Mouse (Mus musculus) heart, postnatal 0 days (tissue): ENCODE data around the gene Srsf10. TPM values are rescaled to one million over a fixed set of nuclear protein-coding genes. Genes with fewer than 3 reads are reported as not detected.
A peak's percentile ranks its signal among the peaks of the same experiment; 100 is the strongest.

Experiments
- ATAC-seq: fragments of 200-750 bp; cut with Nextera tagmentation; 2 replicates; pipeline ENCODE4 v1.8.0; 2017; ENCODE audit warnings: low read depth, moderate number of reproducible peaks, moderate library complexity; ENCODE audit not compliant: insufficient read depth
- DNase-seq: peaks from one replicate; pipeline ENCODE4 v3.0.0-alpha.2; 2016; ENCODE audit warnings: low spot score
- H3K27ac ChIP-seq: fragments of 300-500 bp; sonication (generic); 2 replicates; pipeline ENCODE4 v1.5.1; 2014; ENCODE audit warnings: low read depth, mild to moderate bottlenecking
- H3K27me3 ChIP-seq: fragments of 300-500 bp; sonication (generic); 2 replicates; pipeline ENCODE4 v1.6.1; 2014; ENCODE audit warnings: low read length, mixed read lengths; ENCODE audit not compliant: control insufficient read depth, insufficient read depth
- H3K36me3 ChIP-seq: fragments of 300-500 bp; sonication (generic); replicated peaks from 2 replicates; pipeline ENCODE4 v1.6.1; 2014; ENCODE audit warnings: low read length, mixed read lengths; ENCODE audit not compliant: control insufficient read depth, insufficient read depth
- H3K4me1 ChIP-seq: fragments of 300-500 bp; sonication (generic); 2 replicates; pipeline ENCODE4 v1.6.1; 2014; ENCODE audit warnings: antibody characterized with exemption; ENCODE audit not compliant: control insufficient read depth, insufficient read depth
- H3K4me2 ChIP-seq: fragments of 300-500 bp; sonication (generic); 2 replicates; pipeline ENCODE4 v1.6.1; 2014; ENCODE audit warnings: low read depth, mild to moderate bottlenecking, low read length, moderate library complexity
- H3K4me3 ChIP-seq: fragments of 300-500 bp; sonication (generic); 2 replicates; pipeline ENCODE4 v1.5.1; 2014; ENCODE audit warnings: low read depth, low read length
- H3K9ac ChIP-seq: fragments of 300-500 bp; sonication (generic); replicated peaks from 2 replicates; pipeline ENCODE4 v1.6.1; 2014; ENCODE audit warnings: low read depth, low read length, mixed read lengths
- H3K9me3 ChIP-seq: fragments of 300-500 bp; sonication (generic); replicated peaks from 2 replicates; pipeline ENCODE4 v1.6.1; 2016; ENCODE audit warnings: low read length; ENCODE audit not compliant: control insufficient read depth
- CTCF ChIP-seq: IDR thresholded peaks from 2 replicates; pipeline ENCODE4 v1.5.1; 2016; ENCODE audit warnings: antibody characterized with exemption, control low read depth, low read depth
- EP300 ChIP-seq: IDR thresholded peaks from 2 replicates; pipeline ENCODE4 v1.6.1; 2016; ENCODE audit warnings: antibody characterized with exemption, low read depth
- WGBS: fragments of 180-500 bp; shearing (Covaris S2); extraction: QIAGEN DNeasy Blood & Tissue Kit; methylation state at CpG from one replicate; pipeline ENCODE4 v1.1.7; 2014; 5-methylcytosine and 5-hydroxymethylcytosine counted together
- polyA plus RNA-seq: library from polyadenylated mRNA; unstranded; fragments of >200 nt; fragmentation: Nextera tagmentation; extraction: Ambion mirVana; gene quantifications from 2 replicates; pipeline ENCODE4 v1.2.1, GENCODE M21; 2015
- total RNA-seq: library from RNA; depleted of rRNA; stranded (reverse); fragments of >200 nt; gene quantifications from 2 replicates; pipeline ENCODE4 v1.2.3, GENCODE M21; 2014; ENCODE audit warnings: low replicate concordance

The Srsf10 gene
- total and polyA plus RNA-seq, 2 experiments from 2014 or later: 63.6 to 97.0 TPM

GRCm38 (mm10) chr4:135888448-135889057, 33.0 kb downstream of the Srsf10 start:
- no peak for ATAC-seq
- no peak overlapping the region for H3K9ac ChIP-seq
- H3K27ac ChIP-seq: no peak overlapping the region
- no peaks in the 10 kb centered on the region for H3K9me3 ChIP-seq
- DNase-seq: no peak
- TF ChIP-seq CTCF: no peak
- no peak for TF ChIP-seq EP300
- H3K4me1 ChIP-seq: peaks cover 1% of the 10 kb centered on the region; the same call in 1 of the 2 replicates
- H3K27me3 ChIP-seq: no peaks in the 10 kb centered on the region
- WGBS: 79% methylated on average over 24 of the region's 24 CpGs
- H3K4me3 ChIP-seq: no peak overlapping the region
- no peaks in the 10 kb centered on the region for H3K36me3 ChIP-seq
- H3K4me2 ChIP-seq: no peak overlapping the region

- no peak overlapping the region for H3K4me3 ChIP-seq
- no peaks in the 10 kb centered on the region for H3K9me3 ChIP-seq
- H3K27me3 ChIP-seq: no peaks in the 10 kb centered on the region
- H3K4me1 ChIP-seq: no peaks in the 10 kb centered on the region
- TF ChIP-seq EP300: no peak
- no peak for TF ChIP-seq CTCF
- WGBS: 74% methylated on average over 7 of the region's 7 CpGs
- DNase-seq (no peak), ATAC-seq (no peak)
- no peak overlapping the region for H3K27ac ChIP-seq
- no peak overlapping the region for H3K4me2 ChIP-seq
- H3K9ac ChIP-seq: no peak overlapping the region
- no peaks in the 10 kb centered on the region for H3K36me3 ChIP-seq
Measured at GRCm38 (mm10) chr4:135889146-135889883, 33.8 kb downstream of the Srsf10 start.

GRCm38 (mm10) chr4:135889884-135890283, 34.3 kb downstream of the Srsf10 start:
- H3K4me1 ChIP-seq: no peaks in the 10 kb centered on the region
- ATAC-seq (peak; percentile 90), DNase-seq (peak; percentile 87)
- no peak overlapping the region for H3K9ac ChIP-seq
- H3K4me2 ChIP-seq: no peak overlapping the region
- 3% methylated on average over 4 of the region's 4 CpGs for WGBS
- H3K27ac ChIP-seq: no peak overlapping the region
- TF ChIP-seq EP300: no peak
- TF ChIP-seq CTCF: peak; percentile 96
- no peaks in the 10 kb centered on the region for H3K36me3 ChIP-seq
- no peaks in the 10 kb centered on the region for H3K27me3 ChIP-seq
- H3K9me3 ChIP-seq: no peaks in the 10 kb centered on the region
- H3K4me3 ChIP-seq: no peak overlapping the region

- no peaks in the 10 kb centered on the region for H3K27me3 ChIP-seq
- no peaks in the 10 kb centered on the region for H3K4me1 ChIP-seq
- H3K36me3 ChIP-seq: no peaks in the 10 kb centered on the region
- H3K9ac ChIP-seq: no peak overlapping the region
- DNase-seq (no peak), ATAC-seq (no peak)
- 91% methylated on average over 2 of the region's 2 CpGs for WGBS
- H3K4me2 ChIP-seq: no peak overlapping the region
- TF ChIP-seq CTCF (no peak), EP300 (no peak)
- H3K9me3 ChIP-seq: no peaks in the 10 kb centered on the region
- no peak overlapping the region for H3K27ac ChIP-seq
- no peak overlapping the region for H3K4me3 ChIP-seq
Measured at GRCm38 (mm10) chr4:135891539-135891938, 36.0 kb downstream of the Srsf10 start.

GRCm38 (mm10) chr4:135892884-135893283, 37.3 kb downstream of the Srsf10 start:
- Histone ChIP-seq H3K27me3 (no peaks in the 10 kb centered on the region), H3K36me3 (no peaks in the 10 kb centered on the region), H3K4me1 (no peaks in the 10 kb centered on the region), H3K27ac (no peak overlapping the region), H3K4me2 (no peak overlapping the region), H3K9ac (no peak overlapping the region), H3K9me3 (no peaks in the 10 kb centered on the region), H3K4me3 (no peak overlapping the region)
- 22% methylated on average over 4 of the region's 4 CpGs for WGBS
- no peak for ATAC-seq
- DNase-seq: no peak
- TF ChIP-seq EP300 (no peak), CTCF (peak; percentile 18; the same call in 1 of the 2 replicates)
